Mouse (Mus musculus): ENCODE results near the gene Fgf15.

- TF ChIP-seq CTCF (IDR thresholded peaks at IDR 0.05; ENCODE audit: control insufficient read depth, insufficient read depth, insufficient replicate concordance, low read depth, low read length) (no peak), POLR2A (IDR thresholded peaks at IDR 0.05; ENCODE audit: control insufficient read depth, low read depth, low read length) (no peak)
These were observed 43.8 kb downstream of the Fgf15 start for GRCm38 (mm10) chr7:144940003-144940571.
